Mouse (Mus musculus): ENCODE results near the gene Sema3g. TPM values are rescaled to one million over a fixed set of nuclear protein-coding genes. Genes with fewer than 3 reads are reported as not detected.

Gene Sema3g
- polyA plus RNA-seq, 1 experiment = 0.90 TPM

DNA sequence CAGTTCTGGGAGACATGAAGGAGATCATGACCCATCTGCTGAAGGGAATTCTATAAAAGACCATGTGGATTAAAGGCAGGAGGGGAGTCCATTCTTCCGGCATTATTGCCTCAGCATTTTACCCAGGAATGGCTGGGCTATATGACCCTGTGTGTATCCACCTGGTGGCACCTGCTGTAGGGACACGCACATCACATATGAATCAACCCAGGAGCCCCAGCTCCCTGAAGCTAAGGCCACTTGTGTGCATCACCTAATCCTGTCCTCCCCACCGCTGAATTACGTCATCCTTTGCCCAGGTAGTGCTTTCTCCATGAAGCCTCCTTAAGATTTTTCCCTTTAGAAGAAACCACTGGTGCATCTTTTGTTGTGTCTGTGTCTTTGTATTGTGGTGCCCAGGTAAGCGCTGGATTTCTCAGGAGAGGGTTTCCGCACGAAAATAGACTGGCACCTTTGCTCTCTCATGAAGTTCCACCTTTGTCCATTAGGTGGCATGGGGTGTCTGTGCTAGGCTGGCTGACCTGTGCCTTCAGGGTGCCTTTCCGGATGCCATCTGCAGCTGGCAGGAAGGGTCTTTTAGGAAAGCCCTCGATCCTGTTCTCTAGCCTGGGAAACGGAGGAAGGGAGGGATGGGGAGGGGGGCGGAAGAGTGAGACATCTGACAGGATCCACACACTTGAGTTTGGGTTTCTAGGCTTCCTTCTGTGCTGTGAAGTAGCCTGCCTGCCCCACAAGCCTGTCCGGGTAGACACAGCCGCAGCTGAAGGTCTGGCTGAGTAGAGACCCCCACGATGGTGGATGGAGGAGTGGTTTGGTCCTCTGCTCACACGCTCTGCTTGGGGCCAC is 2.3 kb upstream of the Sema3g start:
- Histone ChIP-seq H3K4me3 (ENCODE audit: insufficient read depth, low read length) (no peak overlapping the region), H3K27ac (ENCODE audit: insufficient read depth, low read length) (no peak overlapping the region)

DNA sequence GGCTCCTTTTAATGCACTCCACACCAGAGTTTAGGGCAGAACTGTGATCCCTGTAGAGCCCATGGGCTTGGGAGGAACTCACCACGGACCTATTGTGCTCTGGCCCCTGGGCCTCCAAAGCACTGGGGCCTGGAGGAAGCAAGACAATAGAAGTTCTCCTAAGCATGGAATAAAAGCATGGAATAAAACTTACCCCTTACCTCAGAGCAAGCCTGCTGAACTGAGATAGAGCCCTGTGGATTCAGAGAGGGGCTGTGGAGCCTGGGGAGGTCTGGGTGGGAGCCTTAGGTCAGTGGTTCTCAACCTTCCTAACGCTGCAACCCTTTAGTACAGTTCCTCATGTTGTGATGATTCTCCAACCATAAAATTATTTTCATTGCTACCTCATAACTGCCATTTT is 814 bp upstream of the Sema3g start, which contains the start of gene Nisch:
Gene Nisch (minus strand): TSS at position 101 of the 400 bp plus-strand sequence.
- H3K4me1 ChIP-seq (ENCODE audit: control insufficient read depth, insufficient read depth, low read length) = no peaks in the 10 kb centered on the region
- no peak within 1 kb of the TSS for H3K27ac ChIP-seq (ENCODE audit: insufficient read depth, low read length)
- H3K4me3 ChIP-seq (ENCODE audit: insufficient read depth, low read length) = no peak within 1 kb of the TSS
- no peak for TF ChIP-seq POLR2A (IDR thresholded peaks at IDR 0.05; ENCODE audit: low read depth, low read length)
- no peak for TF ChIP-seq CTCF (IDR thresholded peaks at IDR 0.05; ENCODE audit: borderline replicate concordance, insufficient read depth, low read length)

More for the DNA sequence above, 2.3 kb upstream of the Sema3g start:
- TF ChIP-seq POLR2A (IDR thresholded peaks at IDR 0.05; ENCODE audit: low read depth, low read length) = no peak
- TF ChIP-seq CTCF (IDR thresholded peaks at IDR 0.05; ENCODE audit: borderline replicate concordance, insufficient read depth, low read length) = peak; percentile 89
- H3K4me1 ChIP-seq (ENCODE audit: control insufficient read depth, insufficient read depth, low read length) = no peaks in the 10 kb centered on the region

DNA sequence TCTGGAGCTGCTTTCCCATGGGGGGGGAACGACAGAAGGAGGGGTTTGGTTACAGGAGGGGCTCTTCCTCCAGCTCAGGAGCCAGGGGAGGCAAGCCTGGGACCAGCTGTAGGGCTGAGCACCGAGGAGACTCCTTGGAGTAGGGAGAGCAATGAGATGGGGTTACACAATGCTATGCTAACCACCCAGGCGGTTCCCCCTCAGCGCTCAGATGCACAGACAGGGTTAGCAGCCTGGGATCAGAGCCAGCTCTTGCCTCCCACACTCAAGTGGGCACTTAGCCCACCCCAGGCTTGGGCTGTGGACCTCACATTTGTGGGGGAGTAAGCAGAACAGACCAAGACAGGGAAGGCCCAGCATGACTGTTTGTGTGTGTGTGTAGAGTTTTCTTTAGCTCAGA is 9.3 kb downstream of the Sema3g start:
- no peak for TF ChIP-seq POLR2A (IDR thresholded peaks at IDR 0.05; ENCODE audit: low read depth, low read length)
- no peak for TF ChIP-seq CTCF (IDR thresholded peaks at IDR 0.05; ENCODE audit: borderline replicate concordance, insufficient read depth, low read length)
- Histone ChIP-seq H3K27ac (ENCODE audit: insufficient read depth, low read length) (no peak overlapping the region), H3K4me3 (ENCODE audit: insufficient read depth, low read length) (no peak overlapping the region), H3K4me1 (ENCODE audit: control insufficient read depth, insufficient read depth, low read length) (no peaks in the 10 kb centered on the region)

DNA sequence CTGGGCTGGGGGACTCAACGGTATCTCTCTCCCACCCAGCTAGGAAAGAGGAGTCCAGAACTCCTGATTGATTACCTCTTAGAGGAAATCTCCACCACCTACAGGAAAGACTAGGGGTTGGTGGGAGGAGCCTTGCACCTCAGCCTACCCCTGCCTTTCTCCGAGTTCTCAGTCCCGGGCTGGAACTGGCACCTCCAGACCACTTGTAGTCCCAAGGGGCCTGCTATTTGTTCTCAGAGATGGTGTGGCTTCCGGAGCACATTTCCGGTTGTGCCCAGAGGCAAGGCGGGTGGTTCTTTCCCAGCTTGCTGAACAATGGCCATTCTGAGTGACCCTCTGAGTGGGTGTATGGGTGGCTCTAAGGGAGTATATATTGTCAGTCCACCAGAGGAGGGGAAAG is 10.6 kb downstream of the Sema3g start:
- Histone ChIP-seq H3K4me1 (ENCODE audit: control insufficient read depth, insufficient read depth, low read length) (no peaks in the 10 kb centered on the region), H3K4me3 (ENCODE audit: insufficient read depth, low read length) (no peak overlapping the region), H3K27ac (ENCODE audit: insufficient read depth, low read length) (no peak overlapping the region)
- TF ChIP-seq POLR2A (IDR thresholded peaks at IDR 0.05; ENCODE audit: low read depth, low read length) (no peak), CTCF (IDR thresholded peaks at IDR 0.05; ENCODE audit: borderline replicate concordance, insufficient read depth, low read length) (no peak)

DNA sequence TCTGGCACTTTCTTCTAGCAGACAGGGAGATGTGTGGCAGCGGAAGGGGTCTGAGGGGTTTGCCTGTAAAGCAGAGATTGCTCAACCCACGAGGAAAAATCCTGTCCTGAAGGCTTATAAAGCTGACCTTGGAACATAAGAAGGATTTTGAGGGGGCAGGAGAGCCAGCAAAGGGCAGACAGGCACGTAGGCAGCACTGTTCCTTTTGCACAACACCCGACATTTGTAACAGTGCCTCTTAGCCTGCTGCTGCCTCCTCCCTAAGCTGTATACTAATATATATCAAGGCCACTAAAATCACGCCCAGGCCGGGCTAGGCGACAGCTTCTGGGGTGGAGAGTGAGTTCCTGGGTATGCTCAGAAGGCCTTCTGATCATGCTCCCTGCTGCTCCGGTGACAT is 12.8 kb downstream of the Sema3g start:
- no peak overlapping the region for H3K27ac ChIP-seq (ENCODE audit: insufficient read depth, low read length)
- TF ChIP-seq POLR2A (IDR thresholded peaks at IDR 0.05; ENCODE audit: low read depth, low read length) = no peak
- TF ChIP-seq CTCF (IDR thresholded peaks at IDR 0.05; ENCODE audit: borderline replicate concordance, insufficient read depth, low read length) = no peak
- no peak overlapping the region for H3K4me3 ChIP-seq (ENCODE audit: insufficient read depth, low read length)
- no peaks in the 10 kb centered on the region for H3K4me1 ChIP-seq (ENCODE audit: control insufficient read depth, insufficient read depth, low read length)

DNA sequence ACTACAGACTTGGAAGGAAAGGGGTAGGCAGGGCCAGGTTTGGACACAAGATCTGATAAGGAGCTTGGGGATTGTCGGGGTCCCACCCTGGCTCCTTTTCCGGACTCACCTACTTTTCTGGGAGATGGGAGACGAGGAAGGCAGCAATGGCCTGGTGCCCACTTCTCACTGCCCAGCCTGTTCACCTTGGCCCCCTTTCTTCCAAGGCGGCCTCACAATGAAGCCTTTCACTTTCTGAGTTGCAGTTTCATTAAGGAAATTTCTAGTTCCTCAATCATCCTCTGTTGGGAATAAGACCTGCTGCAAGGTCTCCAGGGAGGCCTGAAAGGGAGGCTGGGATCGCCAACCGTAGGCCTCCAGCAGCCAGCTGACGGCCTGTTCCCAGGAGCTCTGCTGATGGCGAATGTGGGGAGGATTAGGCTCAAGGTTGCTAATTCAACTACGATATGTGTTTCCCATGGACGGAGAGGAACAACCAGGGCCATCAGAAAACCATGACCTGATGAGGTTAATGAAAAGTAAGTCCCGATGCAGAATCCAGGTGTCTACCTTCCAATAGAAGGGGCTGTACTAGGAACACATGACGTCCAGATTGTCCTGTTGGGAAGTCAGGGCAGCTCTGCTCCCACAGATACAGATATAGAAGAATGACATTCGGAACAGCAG is 14.9 kb downstream of the Sema3g start:
- Histone ChIP-seq H3K4me1 (ENCODE audit: control insufficient read depth, insufficient read depth, low read length) (no peaks in the 10 kb centered on the region), H3K4me3 (ENCODE audit: insufficient read depth, low read length) (no peak overlapping the region), H3K27ac (ENCODE audit: insufficient read depth, low read length) (no peak overlapping the region)
- TF ChIP-seq CTCF (IDR thresholded peaks at IDR 0.05; ENCODE audit: borderline replicate concordance, insufficient read depth, low read length) = no peak

DNA sequence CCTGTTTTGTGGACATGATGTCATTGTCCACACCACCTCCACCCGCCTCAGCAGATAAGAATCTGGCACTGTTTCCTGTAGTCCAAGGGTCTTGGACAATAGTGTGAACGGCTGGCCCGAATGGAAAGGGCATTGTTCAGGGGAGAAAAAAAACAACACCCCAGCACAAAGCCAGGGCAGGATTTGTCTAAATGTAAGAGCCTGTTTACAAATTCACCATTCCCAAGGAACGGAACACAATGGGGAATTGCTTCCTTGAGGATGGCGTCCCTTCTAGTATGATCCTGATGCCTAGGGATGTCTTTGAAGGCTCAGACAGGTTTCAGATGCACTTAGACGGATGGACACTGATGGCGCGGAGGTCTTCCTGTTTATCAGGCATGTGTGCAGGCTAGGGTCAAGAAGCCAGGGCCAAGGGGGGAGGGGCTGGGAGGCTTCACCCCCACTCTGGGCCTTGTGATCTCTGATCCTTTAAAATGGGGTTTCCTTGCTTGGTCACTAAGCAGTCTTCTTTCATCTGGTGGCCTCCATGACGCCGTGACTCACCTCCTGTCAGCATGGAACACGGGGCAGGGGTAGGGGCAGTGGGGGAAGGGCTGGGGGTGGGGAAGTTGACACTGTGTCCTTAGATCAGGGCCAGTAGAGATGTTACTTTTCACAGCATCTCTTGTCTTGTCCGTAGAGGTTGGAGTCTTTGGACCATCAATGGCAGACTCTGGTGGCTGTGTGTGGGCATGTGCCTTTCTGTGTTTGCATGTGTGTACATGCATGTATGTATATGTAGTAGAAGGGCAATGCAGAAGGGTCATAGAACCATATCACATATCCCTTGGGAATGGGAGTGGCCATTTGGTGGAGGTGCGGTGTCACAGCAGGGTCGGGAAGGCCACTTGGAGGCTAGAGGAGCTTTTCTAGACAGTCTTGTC is 15.7 kb downstream of the Sema3g start:
- Histone ChIP-seq H3K27ac (ENCODE audit: insufficient read depth, low read length) (no peak overlapping the region), H3K4me3 (ENCODE audit: insufficient read depth, low read length) (no peak overlapping the region), H3K4me1 (ENCODE audit: control insufficient read depth, insufficient read depth, low read length) (no peaks in the 10 kb centered on the region)
- TF ChIP-seq POLR2A (IDR thresholded peaks at IDR 0.05; ENCODE audit: low read depth, low read length) (no peak), CTCF (IDR thresholded peaks at IDR 0.05; ENCODE audit: borderline replicate concordance, insufficient read depth, low read length) (no peak)

DNA sequence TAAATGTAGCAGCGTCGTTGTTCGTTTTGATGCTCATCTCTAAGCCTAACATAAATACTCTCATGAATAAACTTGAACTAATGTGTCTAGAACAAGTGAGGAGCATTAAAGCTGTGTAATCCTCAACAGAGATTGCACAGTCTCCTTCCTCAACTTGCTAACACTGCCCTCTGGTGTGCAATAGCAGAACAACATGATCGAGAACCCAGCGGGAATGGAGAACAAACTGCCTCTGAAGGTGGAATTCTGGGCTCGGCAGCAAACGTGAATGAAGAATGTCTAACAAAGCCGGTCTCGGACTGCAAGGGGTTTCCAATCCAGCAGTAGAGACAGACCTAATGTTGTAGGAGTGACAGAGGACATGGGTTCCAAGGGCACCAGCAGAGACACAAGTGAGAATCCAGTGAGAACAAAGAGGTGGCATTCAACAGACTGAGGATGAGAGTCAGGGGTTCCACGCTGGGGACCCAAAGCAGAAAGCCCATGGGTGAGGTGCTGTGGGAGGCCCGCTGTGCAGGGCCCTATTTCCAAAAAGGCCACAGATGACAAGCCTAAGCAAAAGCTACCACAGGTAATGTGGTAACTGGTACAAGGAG is 16.4 kb downstream of the Sema3g start:
- peak; percentile 9; the same call in 1 of the 2 replicates for TF ChIP-seq CTCF (IDR thresholded peaks at IDR 0.05; ENCODE audit: borderline replicate concordance, insufficient read depth, low read length)
- TF ChIP-seq POLR2A (IDR thresholded peaks at IDR 0.05; ENCODE audit: low read depth, low read length) = no peak
- Histone ChIP-seq H3K27ac (ENCODE audit: insufficient read depth, low read length) (no peak overlapping the region), H3K4me1 (ENCODE audit: control insufficient read depth, insufficient read depth, low read length) (no peaks in the 10 kb centered on the region), H3K4me3 (ENCODE audit: insufficient read depth, low read length) (no peak overlapping the region)
